Mouse (Mus musculus) layer of hippocampus, adult 2 months (tissue): Measurements from ENCODE around the gene Lonp2. TPM values are rescaled to one million over a fixed set of nuclear protein-coding genes. Genes with fewer than 3 reads are reported as not detected.

Source experiments
- DNase-seq, 2 experiments: peaks; one replicate each; pipeline ENCODE4 v3.0.0; 2022; ENCODE audit warnings: low spot score in 2 of 2
- H3K27ac ChIP-seq: fragments of 200-600 bp; 2 replicates; pipeline ENCODE4 v1.8.1; 2022
- H3K4me3 ChIP-seq: fragments of 200-600 bp; 2 replicates; pipeline ENCODE4 v1.8.1; 2022; ENCODE audit warnings: mild to moderate bottlenecking
- CTCF ChIP-seq: fragments of 200-600 bp; conservative IDR thresholded peaks from 2 replicates; pipeline ENCODE4 v1.8.1; 2022; ENCODE audit warnings: antibody characterized with exemption, mild to moderate bottlenecking, moderate library complexity
- total RNA-seq, 2 experiments: library from RNA; stranded (reverse); gene quantifications; 2 replicates each; pipeline ENCODE4 v1.2.3; 2021

Gene Lonp2
- total RNA-seq, 2 experiments from 2014 or later = 82.4 to 84.2 TPM

GRCm38 (mm10) chr8:86699471-86699870 is 75.6 kb downstream of the Lonp2 start:
- no peak overlapping the region for H3K4me3 ChIP-seq
- TF ChIP-seq CTCF = no peak
- H3K27ac ChIP-seq = no peak overlapping the region
- no peak for DNase-seq

GRCm38 (mm10) chr8:86702453-86702852 is 78.6 kb downstream of the Lonp2 start:
- TF ChIP-seq CTCF = no peak
- Histone ChIP-seq H3K27ac (peak overlapping the region; percentile 83), H3K4me3 (no peak overlapping the region)
- no peak for DNase-seq

- Histone ChIP-seq H3K4me3 (no peak overlapping the region), H3K27ac (peak overlapping the region; percentile 70)
- DNase-seq = no peak
- no peak for TF ChIP-seq CTCF
Observed at GRCm38 (mm10) chr8:86705317-86705716, 81.5 kb downstream of the Lonp2 start.

- TF ChIP-seq CTCF = no peak
- DNase-seq = no peak
- Histone ChIP-seq H3K27ac (peak overlapping the region; percentile 49; the same call in 1 of the 2 replicates), H3K4me3 (no peak overlapping the region)
Observed at GRCm38 (mm10) chr8:86706756-86707155, 82.9 kb downstream of the Lonp2 start.

- no peak overlapping the region for H3K4me3 ChIP-seq
- H3K27ac ChIP-seq = peak overlapping the region; percentile 77
- no peak for DNase-seq
- TF ChIP-seq CTCF = no peak
Observed at GRCm38 (mm10) chr8:86707873-86708272, 84.0 kb downstream of the Lonp2 start.

- TF ChIP-seq CTCF = no peak
- Histone ChIP-seq H3K27ac (peak overlapping the region; percentile 91), H3K4me3 (no peak overlapping the region)
- DNase-seq = no peak
Observed at GRCm38 (mm10) chr8:86712594-86712993, 88.8 kb downstream of the Lonp2 start.

GRCm38 (mm10) chr8:86713407-86714188 is 89.8 kb downstream of the Lonp2 start:
- no peak for TF ChIP-seq CTCF
- peak overlapping the region; percentile 95 for H3K27ac ChIP-seq
- H3K4me3 ChIP-seq = no peak overlapping the region; the same call in 1 of the 2 replicates
- DNase-seq = peak; percentile 87 to 92

GRCm38 (mm10) chr8:86718332-86718994 is 94.6 kb downstream of the Lonp2 start:
- Histone ChIP-seq H3K4me3 (no peak overlapping the region), H3K27ac (peak overlapping the region; percentile 69)
- no peak for TF ChIP-seq CTCF
- no peak for DNase-seq

GRCm38 (mm10) chr8:86719368-86719767 is 95.5 kb downstream of the Lonp2 start:
- no peak overlapping the region for H3K4me3 ChIP-seq
- DNase-seq = no peak
- TF ChIP-seq CTCF = no peak
- H3K27ac ChIP-seq = peak overlapping the region; percentile 28; the same call in 1 of the 2 replicates

- no peak for DNase-seq
- Histone ChIP-seq H3K27ac (peak overlapping the region; percentile 57; the same call in 1 of the 2 replicates), H3K4me3 (no peak overlapping the region)
- TF ChIP-seq CTCF = peak; percentile 71
Observed at GRCm38 (mm10) chr8:86720756-86721459, 97.1 kb downstream of the Lonp2 start.

- no peak for TF ChIP-seq CTCF
- Histone ChIP-seq H3K4me3 (no peak overlapping the region), H3K27ac (peak overlapping the region; percentile 57; the same call in 1 of the 2 replicates)
- no peak for DNase-seq
Observed at GRCm38 (mm10) chr8:86721490-86721889, 97.6 kb downstream of the Lonp2 start.

GRCm38 (mm10) chr8:86726959-86727358 is 103.1 kb downstream of the Lonp2 start:
- no peak for DNase-seq
- Histone ChIP-seq H3K4me3 (no peak overlapping the region), H3K27ac (peak overlapping the region; percentile 61)
- peak; percentile 29; the same call in 1 of the 2 replicates for TF ChIP-seq CTCF

- Histone ChIP-seq H3K27ac (peak overlapping the region; percentile 61; the same call in 1 of the 2 replicates), H3K4me3 (no peak overlapping the region)
- no peak for DNase-seq
- TF ChIP-seq CTCF = no peak
Observed at GRCm38 (mm10) chr8:86728224-86728950, 104.5 kb downstream of the Lonp2 start.
